Comparison of ENCODE assay signal across 8 mouse cellular contexts in genomic region chr8:111732406-111733085, GRCm38 (mm10). TPM values are rescaled to one million over a fixed set of nuclear protein-coding genes. Genes with fewer than 3 reads are reported as not detected.
A peak's percentile ranks its signal among the peaks of the same experiment; 100 is the strongest.
DNase-seq lines count a peak whose midpoint lies in the region; ATAC-seq and TF ChIP-seq lines count a peak whose summit lies in the region.

No protein-coding gene starts in this region.

- peak overlapping the region; percentile 87 for H3K4me3 ChIP-seq in left cerebral cortex, adult 2 months
- peak overlapping the region; percentile 65 for H3K4me3 ChIP-seq in cortical plate, adult 2 months (ENCODE audit: insufficient read depth, low read length)
- peak overlapping the region; percentile 76 for H3K4me3 ChIP-seq in hindbrain, embryonic 12.5 days
- peak overlapping the region; percentile 71 for H3K4me3 ChIP-seq in liver, embryonic 11.5 days (ENCODE audit: low read depth, low read length)
- peak overlapping the region; percentile 74 for H3K4me3 ChIP-seq in stomach, embryonic 15.5 days (replicated peaks)

- peaks cover 32% of the 10 kb centered on the region for H3K4me1 ChIP-seq in cortical plate, adult 2 months (ENCODE audit: control insufficient read depth, insufficient read depth, low read length)
- peaks cover 82% of the 10 kb centered on the region for H3K4me1 ChIP-seq in hindbrain, embryonic 12.5 days
- peaks cover 55% of the 10 kb centered on the region for H3K4me1 ChIP-seq in liver, embryonic 11.5 days (replicated peaks; ENCODE audit: control insufficient read depth, insufficient read depth, low read length)
- H3K4me1 ChIP-seq in stomach, embryonic 15.5 days, result peaks cover 86% of the 10 kb centered on the region

- intact Hi-C loops in left cerebral cortex, adult 2 months (cut with DNase I), result no loop called here

- no peak for DNase-seq in left cerebral cortex, adult 2 months (ENCODE audit: extremely low spot score in 1 of 2, low spot score in 2 of 2)
- DNase-seq in left cerebral cortex, adult 8-10 months (ENCODE audit: low spot score in 2 of 2), result no peak
- no peak for DNase-seq in liver, embryonic 11.5 days (ENCODE audit: low spot score)
- DNase-seq in spleen, postnatal 14 days (ENCODE audit: low spot score in 2 of 2), result no peak
- no peak for DNase-seq in retina, postnatal 1 day

- no peak for TF ChIP-seq CTCF in left cerebral cortex, adult 2 months (IDR thresholded peaks at IDR 0.05)
- TF ChIP-seq CTCF in cortical plate, adult 2 months (IDR thresholded peaks at IDR 0.05; ENCODE audit: extremely low read depth, insufficient read depth, low read length), result no peak

- H3K36me3 ChIP-seq in hindbrain, embryonic 12.5 days, result no peaks in the 10 kb centered on the region
- no peaks in the 10 kb centered on the region for H3K36me3 ChIP-seq in liver, embryonic 11.5 days (ENCODE audit: control insufficient read depth, insufficient read depth, low read length)
- no peaks in the 10 kb centered on the region for H3K36me3 ChIP-seq in stomach, embryonic 15.5 days

- WGBS in hindbrain, embryonic 12.5 days, result 23% methylated on average over 10 of the region's 10 CpGs
- 32% methylated on average over 10 of the region's 10 CpGs for WGBS in liver, embryonic 11.5 days
- WGBS in stomach, embryonic 15.5 days, result 19% methylated on average over 10 of the region's 10 CpGs

- peak overlapping the region; percentile 88 for H3K4me2 ChIP-seq in hindbrain, embryonic 12.5 days (replicated peaks)
- peak overlapping the region; percentile 80 for H3K4me2 ChIP-seq in liver, embryonic 11.5 days
- peak overlapping the region; percentile 81 for H3K4me2 ChIP-seq in stomach, embryonic 15.5 days

- peak overlapping the region; percentile 91 for H3K9ac ChIP-seq in hindbrain, embryonic 12.5 days
- H3K9ac ChIP-seq in liver, embryonic 11.5 days (ENCODE audit: low read depth, low read length), result no peak overlapping the region; the same call in 1 of the 2 replicates
- no peak overlapping the region for H3K9ac ChIP-seq in stomach, embryonic 15.5 days

- no peaks in the 10 kb centered on the region for H3K9me3 ChIP-seq in hindbrain, embryonic 12.5 days (replicated peaks)
- no peaks in the 10 kb centered on the region for H3K9me3 ChIP-seq in liver, embryonic 11.5 days (ENCODE audit: control insufficient read depth, low read length)
- H3K9me3 ChIP-seq in stomach, embryonic 15.5 days, result no peaks in the 10 kb centered on the region

- TF ChIP-seq POLR2A in cortical plate, adult 2 months (IDR thresholded peaks at IDR 0.05; ENCODE audit: extremely low read depth, insufficient read depth, low read length), result no peak

- peak; percentile 16 for ATAC-seq in hindbrain, embryonic 12.5 days (ENCODE audit: low FRiP score)
- 0 out of 2 replicates have a peak, but pooled peaks have one; percentile 1 for ATAC-seq in liver, embryonic 11.5 days (replicated peaks; ENCODE audit: low FRiP score)
- ATAC-seq in stomach, embryonic 15.5 days (ENCODE audit: insufficient read depth, low FRiP score, low read depth), result peak; percentile 5

- peak overlapping the region; percentile 83 for H3K27ac ChIP-seq in left cerebral cortex, adult 2 months
- peak overlapping the region; percentile 19; the same call in 1 of the 2 replicates for H3K27ac ChIP-seq in cortical plate, adult 2 months (ENCODE audit: insufficient read depth, low read length)
- H3K27ac ChIP-seq in hindbrain, embryonic 12.5 days, result peak overlapping the region; percentile 79
- peak overlapping the region; percentile 16; the same call in 1 of the 2 replicates for H3K27ac ChIP-seq in liver, embryonic 11.5 days (ENCODE audit: low read depth, low read length)
- peak overlapping the region; percentile 92 for H3K27ac ChIP-seq in stomach, embryonic 15.5 days

- no peaks in the 10 kb centered on the region for H3K27me3 ChIP-seq in hindbrain, embryonic 12.5 days
- H3K27me3 ChIP-seq in liver, embryonic 11.5 days (replicated peaks; ENCODE audit: control insufficient read depth, insufficient read depth, low read length), result peaks cover 27% of the 10 kb centered on the region
- H3K27me3 ChIP-seq in stomach, embryonic 15.5 days (replicated peaks), result no peaks in the 10 kb centered on the region

RNA-seq across cellular contexts. Expression of gene Bcar1, which starts 11.1 kb away (rescaled TPM):
- 10 to 100 TPM; 49.3 to 54.2 TPM for total RNA-seq in left cerebral cortex, adult 2 months (2021)
- 10 to 100 TPM; 49.4 to 54.6 (median 53.5) TPM for total RNA-seq in left cerebral cortex, adult 8-10 months (2022)
- 52.3 and 56.5 TPM in 2 replicates for polyA plus RNA-seq in cortical plate, adult 2 months (2012; rRNA removed)
- 50.7 and 56.5 TPM in 2 replicates for polyA plus RNA-seq in hindbrain, embryonic 12.5 days (2016; fragmentation: Nextera tagmentation; extraction: Ambion mirVana)
- polyA plus RNA-seq in liver, embryonic 11.5 days (2014; fragmentation: Nextera tagmentation; extraction: Ambion mirVana), result 26.1 and 27.8 TPM in 2 replicates
- polyA plus RNA-seq in stomach, embryonic 15.5 days (2015; fragmentation: Nextera tagmentation; extraction: Ambion mirVana), result 38.7 and 39.7 TPM in 2 replicates

RNA-seq across cellular contexts. Expression of gene Ctrb1, which starts 41.7 kb away (rescaled TPM):
- not detected for total RNA-seq in left cerebral cortex, adult 2 months (2021)
- total RNA-seq in left cerebral cortex, adult 8-10 months (2022), result not detected
- polyA plus RNA-seq in cortical plate, adult 2 months (2012; rRNA removed), result 0.25 TPM in 1 of 2 replicates, not detected in the other
- polyA plus RNA-seq in hindbrain, embryonic 12.5 days (2016; fragmentation: Nextera tagmentation; extraction: Ambion mirVana), result not detected in 2 replicates
- polyA plus RNA-seq in liver, embryonic 11.5 days (2014; fragmentation: Nextera tagmentation; extraction: Ambion mirVana), result not detected in 2 replicates
- 3,283 and 4,119 TPM in 2 replicates for polyA plus RNA-seq in stomach, embryonic 15.5 days (2015; fragmentation: Nextera tagmentation; extraction: Ambion mirVana)

Comparison
In these comparisons a context has a peak if more than half of its experiments do, and no peak if none do; other contexts are left out.
1. H3K27ac ChIP-seq: peak in every context shown above with its lines; median percentile 92 in stomach, embryonic 15.5 days; 83 in left cerebral cortex, adult 2 months; 79 in hindbrain, embryonic 12.5 days; 19 in cortical plate, adult 2 months; 16 in liver, embryonic 11.5 days.
2. RNA of gene Ctrb1, which starts 41.7 kb away (polyA plus RNA-seq): 3,283 to 4,119 TPM in stomach, embryonic 15.5 days; 0.25 TPM in cortical plate, adult 2 months, not detected in hindbrain, embryonic 12.5 days and not detected in liver, embryonic 11.5 days; every median in the first group is over 1,000 times any median in the second.
3. Peak in every context shown above with its lines, with median percentiles within 50 percentile points of each other: H3K4me3 ChIP-seq, ATAC-seq and H3K4me2 ChIP-seq.